In genomic region chr6:142148371-142148770, GRCm38 (mm10) we compare ENCODE assay signal across 18 mouse cellular contexts. TPM values are rescaled to one million over a fixed set of nuclear protein-coding genes. Genes with fewer than 3 reads are reported as not detected.
A peak's percentile ranks its signal among the peaks of the same experiment; 100 is the strongest.
DNase-seq lines count a peak whose midpoint lies in the region; TF ChIP-seq lines count a peak whose summit lies in the region.
"Had no signal": no experiment of that assay in that cellular context is flagged by ENCODE, and none has a peak within 500 bp of the region (broad histone marks: within the 10 kb centered on the region; RNA-seq: fewer than 3 reads in every experiment).

No protein-coding gene starts in this region.

- TF ChIP-seq POLR2A in kidney, adult 2 months (IDR thresholded peaks at IDR 0.05; ENCODE audit: low read depth, low read length) = no peak

- H3K27me3 ChIP-seq in kidney, adult 2 months (replicated peaks; ENCODE audit: control insufficient read depth, insufficient read depth, low read length) = no peaks in the 10 kb centered on the region
- H3K27me3 ChIP-seq: CH12.LX, Patski had no signal

- H3K36me3 ChIP-seq in kidney, adult 2 months (ENCODE audit: control insufficient read depth, insufficient read depth, low read length) = no peaks in the 10 kb centered on the region
- H3K36me3 ChIP-seq: G1E had no signal

- no peak for TF ChIP-seq CTCF in kidney, adult 2 months (conservative IDR thresholded peaks at IDR 0.05; ENCODE audit: insufficient read depth, insufficient read length, low read depth, low read length)

- peak; percentile 51 for DNase-seq in kidney, adult 2 months
- DNase-seq in kidney, adult 11 months = no peak
- peak; percentile 61 for DNase-seq in kidney, adult 9 months
- no peak for DNase-seq in kidney, postnatal 4 days
- DNase-seq: adrenal gland, adult 2 months; adrenal gland, adult 8-10 months; adrenal gland, postnatal 10 days; adrenal gland, postnatal 14 days; adrenal gland, postnatal 25 days; adrenal gland, postnatal 36 days; B cell, adult 2 months; cerebellum, adult 11 months; cerebellum, adult 11-12 months; cerebellum, adult 18-20 months had no signal

- H3K4me3 ChIP-seq in kidney, adult 2 months (ENCODE audit: insufficient read depth, low read depth, low read length) = no peak overlapping the region

- 64% methylated on average over 1 of the region's 1 CpGs for WGBS in kidney, adult 2 months

- no peak overlapping the region; the same call in 1 of the 2 replicates for H3K27ac ChIP-seq in kidney, adult 2 months (ENCODE audit: insufficient read depth, low read depth, low read length)

- H3K4me1 ChIP-seq in kidney, adult 2 months (ENCODE audit: control insufficient read depth, insufficient read depth, low read length) = no peaks in the 10 kb centered on the region

RNA-seq across cellular contexts. Expression of gene Slco1a6, which starts 60.0 kb away (rescaled TPM):
- polyA plus RNA-seq in kidney, adult 2 months (2012; rRNA removed) = 41.4 and 41.9 TPM in 2 replicates
- polyA plus RNA-seq: adrenal gland, adult 2 months; C2C12; G1E had no signal

Comparison
In these comparisons a context has a peak if more than half of its experiments do, and no peak if none do; other contexts are left out.
1. DNase-seq: peak in kidney, adult 2 months (single experiment) and kidney, adult 9 months (single experiment); none in kidney, adult 11 months (single experiment) and kidney, postnatal 4 days (0 of 2).